Comparison of ENCODE assay signal across 8 mouse cellular contexts in the genomic region with DNA sequence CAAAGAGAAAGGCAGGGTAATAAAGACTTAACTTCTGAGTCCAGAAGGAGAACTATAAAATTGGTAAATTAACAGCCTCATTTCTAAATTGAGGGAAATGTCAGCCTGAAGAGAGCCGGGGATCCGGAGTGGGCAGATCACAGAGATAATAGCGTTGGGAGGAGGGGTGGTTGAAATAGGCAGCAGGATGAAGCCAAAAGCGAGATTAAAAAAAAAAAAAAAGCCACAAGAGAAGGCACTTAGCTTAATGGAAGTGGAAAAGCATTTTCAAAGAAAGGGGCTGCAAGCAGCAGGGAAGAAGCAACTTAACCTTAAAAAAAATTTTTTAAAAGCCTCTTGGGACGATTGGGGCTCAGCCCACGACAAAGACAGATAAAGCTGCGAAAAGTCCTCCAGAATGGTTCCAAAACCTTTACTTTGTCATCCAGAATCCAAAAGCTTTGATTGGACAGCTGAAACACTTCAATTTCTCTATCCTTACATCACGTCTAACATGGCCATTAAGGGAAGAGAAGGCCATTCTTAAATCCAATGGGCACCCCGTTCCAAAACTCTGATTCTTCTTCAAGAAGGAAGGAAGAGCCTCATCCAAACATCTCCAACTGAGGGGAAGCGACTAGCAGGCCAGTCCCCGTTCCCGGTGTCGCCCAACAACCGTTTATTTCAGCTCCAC. TPM values are rescaled to one million over a fixed set of nuclear protein-coding genes. Genes with fewer than 3 reads are reported as not detected.
DNase-seq lines count a peak whose midpoint lies in the region; ATAC-seq and TF ChIP-seq lines count a peak whose summit lies in the region.

No protein-coding gene starts in this region.

- no peak for ATAC-seq in heart, embryonic 16.5 days (replicated peaks; ENCODE audit: extremely low read depth, insufficient read depth, low FRiP score)
- no peak for ATAC-seq in forebrain, embryonic 16.5 days

- no peak for TF ChIP-seq POLR2A in MEL (IDR thresholded peaks at IDR 0.05; ENCODE audit: control insufficient read depth in 1 of 2, insufficient read depth in 1 of 2, low read depth in 1 of 2, low read length in 2 of 2, poor library complexity in 1 of 2)

- no peaks in the 10 kb centered on the region for H3K27me3 ChIP-seq in heart, embryonic 16.5 days (ENCODE audit: control insufficient read depth, insufficient read depth, low read length)
- H3K27me3 ChIP-seq in MEL (ENCODE audit: control insufficient read depth in 1 of 2, insufficient read depth in 2 of 2, low read length in 2 of 2): no peaks in the 10 kb centered on the region
- no peaks in the 10 kb centered on the region for H3K27me3 ChIP-seq in forebrain, embryonic 16.5 days (replicated peaks; ENCODE audit: control insufficient read depth, insufficient read depth, low read length)
- no peaks in the 10 kb centered on the region for H3K27me3 ChIP-seq in midbrain, embryonic 10.5 days (ENCODE audit: low read depth, poor library complexity, severe bottlenecking)

- H3K9ac ChIP-seq in heart, embryonic 16.5 days (ENCODE audit: low read length): peak overlapping the region; percentile 89
- peak overlapping the region; percentile 97 for H3K9ac ChIP-seq in MEL (ENCODE audit: control insufficient read depth, low read depth, low read length, poor library complexity, severe bottlenecking)
- peak overlapping the region; percentile 71 for H3K9ac ChIP-seq in forebrain, embryonic 16.5 days (replicated peaks; ENCODE audit: low read depth, low read length)

- TF ChIP-seq EP300 in MEL (IDR thresholded peaks at IDR 0.05; ENCODE audit: low read depth in 1 of 2, low read length in 2 of 2): peak; percentile 47; a peak in 2 of 4 replicates

- H3K36me3 ChIP-seq in heart, embryonic 16.5 days (ENCODE audit: control insufficient read depth, insufficient read depth): peaks cover 5% of the 10 kb centered on the region
- H3K36me3 ChIP-seq in MEL (ENCODE audit: control insufficient read depth in 1 of 2, insufficient read depth in 2 of 2, low read length in 2 of 2): peaks cover 11 to 29% of the 10 kb centered on the region in 2 experiments
- H3K36me3 ChIP-seq in forebrain, embryonic 16.5 days (ENCODE audit: control insufficient read depth, insufficient read depth): no peaks in the 10 kb centered on the region
- peaks cover 41% of the 10 kb centered on the region for H3K36me3 ChIP-seq in midbrain, embryonic 10.5 days

- H3K27ac ChIP-seq in heart, embryonic 16.5 days (ENCODE audit: low read length): peak overlapping the region; percentile 89
- peak overlapping the region; percentile 89 for H3K27ac ChIP-seq in MEL (ENCODE audit: control insufficient read depth, low read depth, low read length)
- peak overlapping the region; percentile 55; the same call in 1 of the 2 replicates for H3K27ac ChIP-seq in forebrain, embryonic 16.5 days (ENCODE audit: low read length)
- peak overlapping the region; percentile 94 for H3K27ac ChIP-seq in midbrain, embryonic 10.5 days (replicated peaks)

- WGBS in heart, embryonic 16.5 days: 4% methylated on average over 14 of the region's 14 CpGs
- WGBS in forebrain, embryonic 16.5 days: 4% methylated on average over 14 of the region's 14 CpGs
- WGBS in midbrain, embryonic 10.5 days: 15% methylated on average over 14 of the region's 14 CpGs

- no peaks in the 10 kb centered on the region for H3K9me3 ChIP-seq in heart, embryonic 16.5 days (replicated peaks; ENCODE audit: control insufficient read depth, low read length)
- no peaks in the 10 kb centered on the region for H3K9me3 ChIP-seq in MEL (replicated peaks; ENCODE audit: insufficient read depth, low read length)
- no peaks in the 10 kb centered on the region for H3K9me3 ChIP-seq in forebrain, embryonic 16.5 days (ENCODE audit: control insufficient read depth, low read length)
- no peaks in the 10 kb centered on the region for H3K9me3 ChIP-seq in midbrain, embryonic 10.5 days (replicated peaks)

- H3K4me3 ChIP-seq in heart, embryonic 16.5 days (ENCODE audit: low read length): peak overlapping the region; percentile 76
- peak overlapping the region; percentile 87 to 99 for H3K4me3 ChIP-seq in MEL (ENCODE audit: control insufficient read depth in 1 of 2, insufficient read depth in 1 of 2, low read depth in 2 of 2, low read length in 2 of 2)
- H3K4me3 ChIP-seq in forebrain, embryonic 16.5 days (replicated peaks; ENCODE audit: low read length): peak overlapping the region; percentile 62
- H3K4me3 ChIP-seq in midbrain, embryonic 10.5 days: peak overlapping the region; percentile 85

- H3K79me2 ChIP-seq in MEL (ENCODE audit: control insufficient read depth, insufficient read depth, low read length, poor library complexity): peaks cover 47% of the 10 kb centered on the region

- H3K4me2 ChIP-seq in heart, embryonic 16.5 days (ENCODE audit: low read depth, low read length): peak overlapping the region; percentile 91
- H3K4me2 ChIP-seq in forebrain, embryonic 16.5 days (ENCODE audit: low read length): peak overlapping the region; percentile 81

- TF ChIP-seq RAD21 in MEL (IDR thresholded peaks at IDR 0.05; ENCODE audit: low read depth, low read length): no peak

- peaks cover 27% of the 10 kb centered on the region for H3K4me1 ChIP-seq in heart, embryonic 16.5 days (ENCODE audit: control insufficient read depth, insufficient read depth, low read length)
- peaks cover 8 to 27% of the 10 kb centered on the region in 2 experiments for H3K4me1 ChIP-seq in MEL (ENCODE audit: control insufficient read depth in 1 of 2, insufficient read depth in 2 of 2, low read length in 2 of 2)
- H3K4me1 ChIP-seq in forebrain, embryonic 16.5 days (replicated peaks; ENCODE audit: control insufficient read depth, insufficient read depth, low read length): peaks cover 28% of the 10 kb centered on the region
- H3K4me1 ChIP-seq in midbrain, embryonic 10.5 days: peaks cover 31% of the 10 kb centered on the region

- no peak for TF ChIP-seq CTCF in MEL (IDR thresholded peaks at IDR 0.05 in 2 of 3, conservative IDR thresholded peaks at IDR 0.05 in 1 of 3; ENCODE audit: control insufficient read depth in 1 of 3, insufficient read depth in 1 of 3, low read depth in 2 of 3, low read length in 3 of 3, poor library complexity in 1 of 3, severe bottlenecking in 1 of 3)

- DNase-seq in heart, postnatal 4 days: no peak
- peak; percentile 71 for DNase-seq in MEL (ENCODE audit: low read depth, low spot score)
- no peak for DNase-seq in midbrain, embryonic 10.5 days (ENCODE audit: low spot score)
- no peak for DNase-seq in urinary bladder, adult 18-20 months (ENCODE audit: low spot score in 2 of 2)
- no peak for DNase-seq in cerebellum, adult 8-10 months
- no peak for DNase-seq in Muller cell, postnatal 12 days (ENCODE audit: inconsistent ontology term)

TF ChIP-seq in MEL, 35 proteins besides CTCF, POLR2A, EP300 and RAD21 (continues in another document):
- TF ChIP-seq MYB (IDR thresholded peaks at IDR 0.05; ENCODE audit: low read depth, low read length): no peak
- TF ChIP-seq SIN3A (IDR thresholded peaks at IDR 0.05; ENCODE audit: low read length): peak; percentile 91
- TF ChIP-seq ELF1 (IDR thresholded peaks at IDR 0.05; ENCODE audit: low read depth, low read length): no peak

RNA-seq across cellular contexts. Expression of gene Dpf2, which starts 1.2 kb away (rescaled TPM):
- polyA plus RNA-seq in heart, embryonic 16.5 days (2015; fragmentation: Nextera tagmentation; extraction: Ambion mirVana): 97.5 and 103 TPM in 2 replicates
- 100 to 1,000 TPM; 111 to 119 TPM for total RNA-seq in heart, postnatal 4 days (2021)
- total RNA-seq in MEL (2012; rRNA removed): 45.7 and 58.6 TPM in 2 replicates
- polyA plus RNA-seq in MEL (2012; ENCODE audit: insufficient read depth in 1 of 2, insufficient read length in 2 of 2, low read depth in 1 of 2, low replicate concordance in 2 of 2, missing spikeins in 1 of 2): 100 to 1,000 TPM; 133 to 166 TPM
- polyA plus RNA-seq in forebrain, embryonic 16.5 days (2015; fragmentation: Nextera tagmentation; extraction: Ambion mirVana): 124 and 126 TPM in 2 replicates
- 242 and 245 TPM in 2 replicates for polyA plus RNA-seq in midbrain, embryonic 10.5 days (2016; fragmentation: Nextera tagmentation; extraction: Ambion mirVana)

RNA-seq across cellular contexts. Expression of gene Cdc42ep2, which starts 13.1 kb away (rescaled TPM):
- 12.4 and 12.6 TPM in 2 replicates for polyA plus RNA-seq in heart, embryonic 16.5 days (2015; fragmentation: Nextera tagmentation; extraction: Ambion mirVana)
- 10 to 100 TPM; 14.2 to 14.7 TPM for total RNA-seq in heart, postnatal 4 days (2021)
- 0.75 and 1.1 TPM in 2 replicates for total RNA-seq in MEL (2012; rRNA removed)
- 1 to 10 TPM in 1 of 2 experiments, not detected in 1; 1.7 TPM for polyA plus RNA-seq in MEL (2012; ENCODE audit: insufficient read depth in 1 of 2, insufficient read length in 2 of 2, low read depth in 1 of 2, low replicate concordance in 2 of 2, missing spikeins in 1 of 2)
- 11.1 and 12.4 TPM in 2 replicates for polyA plus RNA-seq in forebrain, embryonic 16.5 days (2015; fragmentation: Nextera tagmentation; extraction: Ambion mirVana)
- polyA plus RNA-seq in midbrain, embryonic 10.5 days (2016; fragmentation: Nextera tagmentation; extraction: Ambion mirVana): 1.8 and 2.2 TPM in 2 replicates

RNA-seq across cellular contexts. Expression of gene Tigd3, which starts 17.6 kb away (rescaled TPM):
- 1.5 and 1.6 TPM in 2 replicates for polyA plus RNA-seq in heart, embryonic 16.5 days (2015; fragmentation: Nextera tagmentation; extraction: Ambion mirVana)
- 1 to 10 TPM; 2.0 TPM for total RNA-seq in heart, postnatal 4 days (2021)
- 1.9 and 2.1 TPM in 2 replicates for total RNA-seq in MEL (2012; rRNA removed)
- 1 to 10 TPM in 1 of 2 experiments, not detected in 1; 2.2 TPM for polyA plus RNA-seq in MEL (2012; ENCODE audit: insufficient read depth in 1 of 2, insufficient read length in 2 of 2, low read depth in 1 of 2, low replicate concordance in 2 of 2, missing spikeins in 1 of 2)
- 11.0 and 13.7 TPM in 2 replicates for polyA plus RNA-seq in forebrain, embryonic 16.5 days (2015; fragmentation: Nextera tagmentation; extraction: Ambion mirVana)
- polyA plus RNA-seq in midbrain, embryonic 10.5 days (2016; fragmentation: Nextera tagmentation; extraction: Ambion mirVana): 9.5 and 10.8 TPM in 2 replicates

RNA-seq across cellular contexts. Expression of gene Slc25a45, which starts 34.0 kb away (rescaled TPM):
- 4.6 and 5.0 TPM in 2 replicates for polyA plus RNA-seq in heart, embryonic 16.5 days (2015; fragmentation: Nextera tagmentation; extraction: Ambion mirVana)
- 1 to 10 TPM; 5.4 to 6.2 TPM for total RNA-seq in heart, postnatal 4 days (2021)
- 20.7 and 23.5 TPM in 2 replicates for total RNA-seq in MEL (2012; rRNA removed)
- polyA plus RNA-seq in MEL (2012; ENCODE audit: insufficient read depth in 1 of 2, insufficient read length in 2 of 2, low read depth in 1 of 2, low replicate concordance in 2 of 2, missing spikeins in 1 of 2): 10 to 100 TPM in 1 of 2 experiments, not detected in 1; 30.7 TPM
- polyA plus RNA-seq in forebrain, embryonic 16.5 days (2015; fragmentation: Nextera tagmentation; extraction: Ambion mirVana): 1.5 and 2.0 TPM in 2 replicates
- polyA plus RNA-seq in midbrain, embryonic 10.5 days (2016; fragmentation: Nextera tagmentation; extraction: Ambion mirVana): 2.3 and 2.6 TPM in 2 replicates

RNA-seq across cellular contexts. Expression of gene Frmd8, which starts 36.5 kb away (rescaled TPM):
- 33.6 and 34.8 TPM in 2 replicates for polyA plus RNA-seq in heart, embryonic 16.5 days (2015; fragmentation: Nextera tagmentation; extraction: Ambion mirVana)
- total RNA-seq in heart, postnatal 4 days (2021): 10 to 100 TPM; 18.6 to 20.9 TPM
- total RNA-seq in MEL (2012; rRNA removed): 20.8 and 22.8 TPM in 2 replicates
- 10 to 100 TPM in 1 of 2 experiments, not detected in 1; 34.4 TPM for polyA plus RNA-seq in MEL (2012; ENCODE audit: insufficient read depth in 1 of 2, insufficient read length in 2 of 2, low read depth in 1 of 2, low replicate concordance in 2 of 2, missing spikeins in 1 of 2)
- 20.9 and 21.5 TPM in 2 replicates for polyA plus RNA-seq in forebrain, embryonic 16.5 days (2015; fragmentation: Nextera tagmentation; extraction: Ambion mirVana)
- 33.8 and 34.9 TPM in 2 replicates for polyA plus RNA-seq in midbrain, embryonic 10.5 days (2016; fragmentation: Nextera tagmentation; extraction: Ambion mirVana)
